Mouse (Mus musculus) Patski (cell line): ENCODE data around the gene Sin3a. TPM values are rescaled to one million over a fixed set of nuclear protein-coding genes. Genes with fewer than 3 reads are reported as not detected.

Experiments used
- ATAC-seq: fragments of 100-300 bp; one replicate; pipeline ENCODE4 v1.8.0; 2021
- CTCF ChIA-PET: fragments of 350-600 bp; sonication (Branson Sonifier 250); formaldehyde crosslinking; loops from one replicate; lab custom pipeline; 2022; ENCODE audit warnings: inconsistent platforms; lab: Charles Lee
- POLR2A ChIA-PET: fragments of 350-600 bp; sonication (Branson Sonifier 250); formaldehyde crosslinking; loops from one replicate; lab custom pipeline; 2022; ENCODE audit warnings: antibody characterized with exemption, inconsistent platforms; lab: Charles Lee
- DNase-seq: peaks from one replicate; pipeline ENCODE4 v3.0.0-alpha.2; 2011; ENCODE audit warnings: low read depth, low spot score
- H3K27me3 ChIP-seq: fragments of 371-371 bp; one replicate; pipeline ENCODE4 v1.5.1; 2021
- CTCF ChIP-seq: fragments of 100-300 bp; IDR thresholded peaks from one replicate; pipeline ENCODE4 v1.5.1; 2021
- in situ Hi-C: fragments of 300-500 bp; cut with MboI; formaldehyde crosslinking; loops from 3 replicates; pipeline ENCODE4 v1.11.1; 2018; ENCODE audit warnings: low pct_unique_long_range_greater_than_20kb, mixed read lengths
- polyA plus RNA-seq: library from polyadenylated mRNA; unstranded; gene quantifications from one replicate; pipeline ENCODE4 v1.2.3, GENCODE M21; 2021

Gene Sin3a
- polyA plus RNA-seq, 1 experiment from 2014 or later, result 40.1 TPM

DNA sequence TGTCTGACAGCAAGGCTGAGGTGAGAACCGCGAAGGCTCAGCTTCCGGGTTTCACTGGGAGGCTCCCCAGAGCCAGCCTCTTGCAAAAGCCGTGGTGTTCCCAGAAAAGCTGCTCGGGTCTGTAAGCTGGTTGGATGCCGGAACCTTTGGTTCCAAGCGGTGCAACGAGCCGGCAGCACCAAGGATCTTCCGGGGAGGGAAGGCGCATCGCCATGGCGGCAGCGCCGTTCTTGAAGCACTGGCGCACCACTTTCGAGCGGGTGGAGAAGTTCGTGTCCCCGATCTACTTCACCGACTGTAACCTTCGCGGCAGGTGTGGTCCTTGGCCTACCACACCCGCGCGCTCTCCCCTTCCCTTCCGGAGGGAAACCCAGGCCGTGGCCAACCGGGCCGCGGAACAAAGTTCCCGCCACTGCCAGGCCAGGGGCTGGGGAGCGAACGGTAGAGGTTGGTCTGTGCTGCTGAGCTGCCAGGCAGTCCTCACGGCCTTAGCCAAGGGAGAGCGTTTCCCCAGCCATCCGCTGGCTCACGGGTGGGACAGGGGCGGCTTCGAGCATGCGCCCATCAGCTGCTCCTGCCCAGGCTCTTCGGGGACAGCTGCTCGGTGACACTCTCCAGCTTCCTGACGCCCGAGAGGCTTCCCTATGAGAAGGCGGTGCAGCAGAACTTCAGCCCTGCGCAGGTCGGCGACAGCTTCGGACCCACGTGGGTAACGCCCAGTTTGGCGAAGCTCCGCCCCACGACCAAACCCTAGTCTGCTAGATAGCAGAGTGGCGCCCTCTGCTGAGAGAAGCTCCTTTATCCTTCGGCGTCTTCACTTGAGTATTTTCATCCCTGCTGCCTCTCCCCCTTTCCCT lies 59.0 kb downstream of the Sin3a start, which contains the start of gene Man2c1:
Gene Man2c1, plus strand, starts transcription at position 114 of the 857 bp plus-strand sequence.
- ChIA-PET CTCF (interaction anchor here (0.7 to 2.7 kb wide), 14 partner anchors 12 to 239 kb away, joined by 3 to 16 read pairs (median 4); partner anchors contain the start of genes Neil1 and Snx33), POLR2A (interaction anchor here (0.6 to 1.7 kb wide), 7 partner anchors 18 to 298 kb away, joined by 3 to 10 read pairs (median 4); partner anchors contain the start of genes Neil1 and Snx33)
- H3K27me3 ChIP-seq, result no peaks in the 10 kb centered on the region
- ATAC-seq, result peak; percentile 70
- peak; percentile 64 for DNase-seq
- in situ Hi-C loops, result loop anchor here (5.0 kb wide), 2 partner anchors 204 to 239 kb away; partner anchors contain the start of gene Snx33
- TF ChIP-seq CTCF, result no peak

DNA sequence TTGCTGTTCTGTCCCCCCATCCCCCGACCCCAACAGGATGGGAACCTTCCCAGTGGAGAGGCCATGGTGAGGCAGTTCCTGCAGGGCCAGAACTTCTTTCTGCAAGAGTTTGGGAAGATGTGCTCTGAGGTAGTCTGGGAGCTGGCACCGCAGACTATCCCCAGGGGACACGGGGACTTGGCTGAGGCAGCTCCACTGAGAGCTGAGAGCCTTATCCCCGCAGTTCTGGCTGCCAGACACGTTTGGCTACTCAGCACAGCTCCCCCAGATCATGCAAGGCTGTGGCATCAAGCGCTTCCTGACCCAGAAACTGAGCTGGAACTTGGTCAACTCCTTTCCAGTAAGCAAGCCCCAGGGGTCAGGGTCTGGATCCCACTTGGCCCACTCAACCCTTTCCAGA lies 65.4 kb downstream of the Sin3a start:
- no peaks in the 10 kb centered on the region for H3K27me3 ChIP-seq
- POLR2A ChIA-PET, result interaction anchor here (2.6 kb wide), 1 partner anchor 10 kb away, joined by 8 read pairs; no protein-coding TSS in a partner anchor
- DNase-seq (no peak), ATAC-seq (no peak)
- no peak for TF ChIP-seq CTCF
- CTCF ChIA-PET, result no interaction called here
- in situ Hi-C loops, result no loop called here

DNA sequence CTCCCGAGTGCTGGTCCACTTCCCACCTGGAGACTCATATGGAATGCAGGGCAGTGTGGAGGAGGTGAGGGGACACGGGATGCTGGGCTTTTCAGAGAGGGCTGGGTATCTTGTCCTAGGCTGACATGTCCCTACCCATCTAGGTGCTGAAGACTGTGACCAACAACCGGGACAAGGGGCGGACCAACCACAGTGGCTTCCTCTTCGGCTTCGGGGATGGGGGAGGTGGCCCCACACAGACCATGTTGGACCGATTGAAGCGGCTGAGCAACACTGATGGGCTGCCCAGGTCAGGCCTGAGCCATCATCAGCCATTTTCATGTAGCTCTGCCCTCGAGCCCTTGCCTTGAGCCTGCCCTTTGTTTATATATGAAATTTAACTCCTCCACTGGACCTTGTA lies 65.9 kb downstream of the Sin3a start:
- no peak for DNase-seq
- ChIA-PET POLR2A (interaction anchor here (2.6 kb wide), 1 partner anchor 9 kb away, joined by 8 read pairs; no protein-coding TSS in a partner anchor), CTCF (no interaction called here)
- ATAC-seq, result no peak
- in situ Hi-C loops, result no loop called here
- H3K27me3 ChIP-seq, result no peaks in the 10 kb centered on the region
- no peak for TF ChIP-seq CTCF

DNA sequence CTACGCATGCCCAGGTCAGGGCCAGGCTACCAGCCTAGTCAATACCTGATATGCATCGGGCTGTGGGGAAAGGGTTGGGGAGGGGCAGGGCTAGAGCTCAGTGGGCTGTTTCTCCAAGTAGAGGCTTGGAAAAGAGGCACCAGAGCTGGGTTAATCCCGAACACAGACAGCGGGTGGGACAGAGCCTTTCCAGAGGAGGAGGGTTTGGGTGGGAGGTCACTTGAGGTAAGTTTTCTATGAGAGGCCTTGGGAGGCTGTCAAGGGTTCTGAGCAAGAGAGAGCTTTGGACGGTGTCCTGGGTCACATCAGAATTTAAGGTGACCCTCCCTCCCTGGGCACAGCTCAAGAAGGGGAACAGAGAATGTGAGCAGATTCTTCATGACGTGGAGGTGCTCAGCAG lies 66.7 kb downstream of the Sin3a start:
- in situ Hi-C loops, result no loop called here
- ATAC-seq (no peak), DNase-seq (no peak)

DNA sequence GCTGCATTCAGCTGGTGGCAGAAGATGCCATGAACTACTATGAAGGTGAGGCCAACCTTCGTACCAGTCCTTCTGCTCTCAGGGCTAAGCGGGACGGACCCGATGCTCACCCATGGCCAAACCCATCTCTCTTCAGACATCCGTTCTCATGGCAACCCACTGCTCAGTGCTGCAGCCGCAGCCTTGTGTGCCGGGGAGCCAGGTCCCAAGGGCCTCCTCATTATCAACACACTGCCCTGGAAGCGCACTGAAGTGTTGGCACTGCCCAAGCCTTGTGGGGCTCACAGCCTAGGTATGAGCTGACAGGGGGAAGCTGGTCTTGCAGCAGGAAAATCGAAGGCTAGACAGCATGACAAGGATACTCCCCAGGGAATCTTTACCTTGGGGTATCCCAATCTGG lies 67.3 kb downstream of the Sin3a start:
- CTCF ChIA-PET, result no interaction called here

More for the DNA sequence above, 66.7 kb downstream of the Sin3a start:
- no peaks in the 10 kb centered on the region for H3K27me3 ChIP-seq
- POLR2A ChIA-PET, result interaction anchor here (2.6 kb wide), 1 partner anchor 9 kb away, joined by 8 read pairs; no protein-coding TSS in a partner anchor
- no peak for TF ChIP-seq CTCF
- CTCF ChIA-PET, result no interaction called here

DNA sequence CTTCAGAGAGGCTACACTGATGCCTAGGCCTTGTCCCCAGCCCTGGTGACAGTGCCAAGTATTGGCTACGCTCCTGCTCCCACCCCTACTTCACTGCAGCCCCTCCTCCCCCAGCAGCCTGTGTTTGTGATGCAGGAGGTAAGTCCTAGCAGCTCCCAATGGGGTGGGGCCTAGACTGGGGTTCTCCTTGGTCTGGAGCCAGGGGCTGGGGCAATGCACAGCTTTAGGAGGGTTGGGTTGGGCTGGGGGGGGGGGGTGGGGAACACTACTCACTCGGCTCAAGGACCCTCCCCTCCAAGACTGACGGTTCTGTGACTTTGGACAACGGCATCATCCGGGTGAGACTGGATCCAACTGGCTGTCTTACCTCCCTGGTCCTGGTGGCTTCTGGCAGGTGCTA lies 67.7 kb downstream of the Sin3a start:
- DNase-seq, result no peak
- CTCF ChIA-PET, result no interaction called here
- TF ChIP-seq CTCF, result no peak
- in situ Hi-C loops, result no loop called here
- ATAC-seq, result no peak
- H3K27me3 ChIP-seq, result no peaks in the 10 kb centered on the region
- POLR2A ChIA-PET, result interaction anchor here (2.6 kb wide), 1 partner anchor 8 kb away, joined by 8 read pairs; no protein-coding TSS in a partner anchor

More for the DNA sequence above, 67.3 kb downstream of the Sin3a start:
- POLR2A ChIA-PET, result interaction anchor here (2.6 kb wide), 1 partner anchor 8 kb away, joined by 8 read pairs; no protein-coding TSS in a partner anchor
- DNase-seq (no peak), ATAC-seq (no peak)
- H3K27me3 ChIP-seq, result no peaks in the 10 kb centered on the region
- in situ Hi-C loops, result no loop called here
- TF ChIP-seq CTCF, result no peak

DNA sequence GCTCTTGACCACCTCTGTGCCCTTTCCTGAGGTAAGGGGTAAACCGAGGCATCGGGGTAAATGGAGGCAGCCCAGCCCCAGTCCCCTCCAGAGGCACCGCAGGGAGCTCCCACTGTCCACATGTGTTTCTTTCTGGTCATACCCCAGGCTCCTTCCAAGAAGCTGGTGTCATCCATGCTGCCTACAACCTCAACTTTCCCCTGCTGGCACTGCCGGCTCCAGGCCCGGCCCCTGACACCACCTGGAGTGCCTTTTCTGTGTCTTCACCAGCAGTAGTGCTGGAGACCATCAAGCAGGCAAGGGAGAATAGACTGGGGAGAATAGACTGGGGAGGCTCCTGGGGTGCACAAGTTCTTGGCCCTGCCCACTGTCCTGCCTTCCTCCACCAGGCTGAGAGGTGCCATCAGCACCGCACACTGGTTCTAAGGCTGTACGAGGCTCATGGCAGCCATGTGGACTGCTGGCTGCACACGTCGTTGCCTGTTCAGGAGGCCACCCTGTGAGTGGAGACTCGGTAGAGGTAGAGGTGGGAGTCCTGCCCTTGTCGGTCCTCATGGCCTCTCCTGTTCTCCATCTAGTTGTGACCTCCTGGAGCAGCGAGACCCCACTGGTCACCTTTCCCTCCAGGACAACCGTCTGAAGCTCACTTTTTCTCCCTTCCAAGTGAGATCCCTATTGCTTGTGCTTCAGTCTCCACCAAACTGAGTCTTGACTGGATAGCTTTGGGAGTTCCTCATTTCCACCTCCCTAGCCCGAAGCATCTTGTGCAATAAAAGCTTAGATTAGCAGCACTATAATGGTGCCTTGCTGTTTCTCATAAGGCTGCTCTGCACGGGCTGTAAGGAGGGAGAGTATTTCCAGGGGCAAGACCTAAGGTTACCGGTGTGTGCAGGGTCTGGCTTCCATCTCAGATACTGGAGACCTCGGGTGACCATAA lies 69.8 kb downstream of the Sin3a start:
- DNase-seq, result no peak
- in situ Hi-C loops, result no loop called here
- TF ChIP-seq CTCF, result no peak
- POLR2A ChIA-PET, result no interaction called here
- H3K27me3 ChIP-seq, result no peaks in the 10 kb centered on the region
- no peak for ATAC-seq
- CTCF ChIA-PET, result interaction anchor here (2.9 kb wide), 1 partner anchor 11 kb away, joined by 10 read pairs; the partner anchor contains the start of gene Man2c1

DNA sequence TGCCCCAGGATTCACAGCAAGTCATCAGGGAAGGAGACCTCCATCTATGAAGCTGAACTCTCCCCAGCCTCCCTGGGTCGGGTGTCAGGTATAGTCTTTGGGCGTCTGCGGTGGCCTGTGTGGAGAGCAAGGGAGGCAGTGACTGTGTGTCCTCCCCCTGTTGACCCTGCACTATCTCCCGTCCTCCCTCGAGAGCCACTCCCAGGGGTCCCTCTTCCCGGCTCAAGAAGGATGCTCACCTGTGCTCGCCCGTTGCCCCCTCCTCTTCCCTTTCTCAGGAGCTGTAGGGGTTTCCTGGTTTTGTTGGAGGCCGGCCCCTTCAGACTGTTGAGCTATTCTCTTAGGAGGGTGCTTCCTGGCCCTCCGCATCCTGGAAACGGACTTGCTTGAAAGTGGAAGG lies 71.4 kb downstream of the Sin3a start:
- ChIA-PET CTCF (interaction anchor here (2.9 kb wide), 1 partner anchor 12 kb away, joined by 10 read pairs; the partner anchor contains the start of gene Man2c1), POLR2A (no interaction called here)
- no peaks in the 10 kb centered on the region for H3K27me3 ChIP-seq
- in situ Hi-C loops, result no loop called here
- TF ChIP-seq CTCF, result no peak
- ATAC-seq (no peak), DNase-seq (no peak)

DNA sequence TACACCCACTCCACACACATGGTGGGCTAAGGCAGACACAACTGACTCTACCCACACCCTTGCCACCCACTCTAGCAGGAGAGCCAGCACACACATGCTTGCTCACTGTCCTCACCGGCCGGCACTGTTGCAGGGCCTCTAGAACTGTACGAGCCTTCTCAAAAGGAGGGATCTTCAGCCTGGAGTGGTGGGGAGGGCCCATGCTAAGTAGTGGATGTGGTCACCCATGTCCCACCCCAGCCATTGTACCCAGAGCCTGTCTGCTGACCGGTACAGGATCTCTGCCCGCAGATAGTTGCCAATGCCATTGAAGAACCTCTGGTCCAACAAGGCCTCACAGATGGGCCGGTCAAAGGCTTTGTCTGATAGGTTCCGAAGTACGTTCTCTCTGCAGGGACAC lies 73.0 kb downstream of the Sin3a start:
- CTCF ChIA-PET, result no interaction called here
- TF ChIP-seq CTCF, result no peak
- in situ Hi-C loops, result no loop called here
- DNase-seq (no peak), ATAC-seq (no peak)
- no peaks in the 10 kb centered on the region for H3K27me3 ChIP-seq
- POLR2A ChIA-PET, result interaction anchor here (1.0 kb wide), 1 partner anchor 10 kb away, joined by 5 read pairs; no protein-coding TSS in a partner anchor
